Mouse (Mus musculus) heart, embryonic 15.5 days (tissue): Measurements from ENCODE around the gene Crybg3. TPM values are rescaled to one million over a fixed set of nuclear protein-coding genes. Genes with fewer than 3 reads are reported as not detected.
A peak's percentile ranks its signal among the peaks of the same experiment; 100 is the strongest.

Source experiments
- ATAC-seq: fragments of 200-750 bp; cut with Nextera tagmentation; replicated peaks from 2 replicates; pipeline ENCODE4 v1.8.0; 2017; ENCODE audit warnings: low read depth, moderate TSS enrichment; ENCODE audit not compliant: insufficient number of reproducible peaks, insufficient read depth, low FRiP score
- H3K27ac ChIP-seq: fragments of 300-500 bp; sonication (generic); 2 replicates; pipeline ENCODE4 v1.5.1; 2015; ENCODE audit warnings: mild to moderate bottlenecking, inconsistent platforms
- H3K27me3 ChIP-seq: fragments of 300-500 bp; sonication (generic); 2 replicates; pipeline ENCODE4 v1.6.1; 2015; ENCODE audit warnings: inconsistent platforms
- H3K36me3 ChIP-seq: fragments of 300-500 bp; sonication (generic); 2 replicates; pipeline ENCODE4 v1.6.1; 2015; ENCODE audit warnings: mild to moderate bottlenecking, inconsistent platforms
- H3K4me1 ChIP-seq: fragments of 300-500 bp; sonication (generic); replicated peaks from 2 replicates; pipeline ENCODE4 v1.6.1; 2015; ENCODE audit warnings: inconsistent platforms
- H3K4me2 ChIP-seq: fragments of 300-500 bp; sonication (generic); 2 replicates; pipeline ENCODE4 v1.6.1; 2015; ENCODE audit warnings: inconsistent platforms, mild to moderate bottlenecking, moderate library complexity
- H3K4me3 ChIP-seq: fragments of 300-500 bp; sonication (generic); 2 replicates; pipeline ENCODE4 v1.5.1; 2015; ENCODE audit warnings: mild to moderate bottlenecking, inconsistent platforms
- H3K9ac ChIP-seq: fragments of 300-500 bp; sonication (generic); 2 replicates; pipeline ENCODE4 v1.6.1; 2015; ENCODE audit warnings: mild to moderate bottlenecking, inconsistent platforms
- H3K9me3 ChIP-seq: fragments of 300-500 bp; sonication (generic); replicated peaks from 2 replicates; pipeline ENCODE4 v1.6.1; 2016; ENCODE audit warnings: inconsistent platforms
- WGBS: fragments of 180-500 bp; shearing (Covaris S2); methylation state at CpG from one replicate; pipeline ENCODE4 v1.1.7; 2015; ENCODE audit warnings: mixed read lengths; 5-methylcytosine and 5-hydroxymethylcytosine counted together
- polyA plus RNA-seq: library from polyadenylated mRNA; unstranded; fragments of >200 nt; fragmentation: Nextera tagmentation; extraction: Ambion mirVana; gene quantifications from 2 replicates; pipeline ENCODE4 v1.2.1, GENCODE M21; 2015

Crybg3 gene
- 10.6 and 11.3 TPM in 2 replicates for polyA plus RNA-seq

GRCm38 (mm10) chr16:59600311-59601251 lies at the start of gene Crybg3:
Gene Crybg3, minus strand, starts transcription at chr16:59600979.
- ATAC-seq: peak; percentile 97
- H3K9me3 ChIP-seq: no peaks in the 10 kb centered on the region

DNA sequence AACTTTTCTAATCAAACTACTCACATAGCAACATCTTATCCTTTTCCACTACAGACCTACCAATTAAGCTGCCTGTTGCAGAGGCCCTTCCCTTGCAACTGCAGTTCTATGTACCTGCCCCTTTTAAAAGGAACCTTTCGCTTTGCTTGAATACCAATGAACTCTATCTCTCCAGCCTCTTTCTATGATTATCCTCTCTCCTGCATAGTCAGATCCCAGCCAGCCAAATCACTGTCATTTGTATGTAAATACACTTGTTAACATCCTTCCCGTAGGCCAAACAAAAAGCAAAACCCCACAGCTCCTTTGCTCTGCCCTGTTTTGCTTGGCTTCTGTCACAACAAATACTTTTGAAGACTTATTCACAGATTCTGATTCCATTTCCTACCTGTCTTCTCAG lies 43.0 kb upstream of the Crybg3 start:
- Histone ChIP-seq H3K4me2 (no peak overlapping the region), H3K27me3 (peaks cover 4% of the 10 kb centered on the region; the same call in 1 of the 2 replicates), H3K4me1 (no peaks in the 10 kb centered on the region), H3K9ac (no peak overlapping the region), H3K9me3 (no peaks in the 10 kb centered on the region), H3K36me3 (no peaks in the 10 kb centered on the region), H3K27ac (no peak overlapping the region), H3K4me3 (no peak overlapping the region)
- ATAC-seq: no peak
- WGBS: 56% methylated on average over 2 of the region's 2 CpGs

More at GRCm38 (mm10) chr16:59600311-59601251, at the start of gene Crybg3:
- Histone ChIP-seq H3K27me3 (no peaks in the 10 kb centered on the region), H3K27ac (peak within 1 kb of the TSS; percentile 98), H3K4me2 (peak within 1 kb of the TSS; percentile 64), H3K4me1 (peaks cover 24% of the 10 kb centered on the region), H3K4me3 (peak within 1 kb of the TSS; percentile 96), H3K36me3 (no peaks in the 10 kb centered on the region), H3K9ac (peak within 1 kb of the TSS; percentile 97)
- under 1% methylated on average over 82 of the region's 90 CpGs for WGBS

- H3K36me3 ChIP-seq: no peaks in the 10 kb centered on the region
- ATAC-seq: no peak
- peaks cover 4% of the 10 kb centered on the region; the same call in 1 of the 2 replicates for H3K27me3 ChIP-seq
- H3K4me1 ChIP-seq: 0 out of 2 replicates have a peak, but pooled peaks cover 4% of the 10 kb centered on the region
- H3K4me3 ChIP-seq: no peak overlapping the region
- no peak overlapping the region for H3K9ac ChIP-seq
- WGBS: 68% methylated on average over 3 of the region's 3 CpGs
- no peaks in the 10 kb centered on the region for H3K9me3 ChIP-seq
- no peak overlapping the region for H3K27ac ChIP-seq
- peak overlapping the region; percentile 77 for H3K4me2 ChIP-seq
These were observed 39.2 kb upstream of the Crybg3 start for GRCm38 (mm10) chr16:59639985-59640384.

DNA sequence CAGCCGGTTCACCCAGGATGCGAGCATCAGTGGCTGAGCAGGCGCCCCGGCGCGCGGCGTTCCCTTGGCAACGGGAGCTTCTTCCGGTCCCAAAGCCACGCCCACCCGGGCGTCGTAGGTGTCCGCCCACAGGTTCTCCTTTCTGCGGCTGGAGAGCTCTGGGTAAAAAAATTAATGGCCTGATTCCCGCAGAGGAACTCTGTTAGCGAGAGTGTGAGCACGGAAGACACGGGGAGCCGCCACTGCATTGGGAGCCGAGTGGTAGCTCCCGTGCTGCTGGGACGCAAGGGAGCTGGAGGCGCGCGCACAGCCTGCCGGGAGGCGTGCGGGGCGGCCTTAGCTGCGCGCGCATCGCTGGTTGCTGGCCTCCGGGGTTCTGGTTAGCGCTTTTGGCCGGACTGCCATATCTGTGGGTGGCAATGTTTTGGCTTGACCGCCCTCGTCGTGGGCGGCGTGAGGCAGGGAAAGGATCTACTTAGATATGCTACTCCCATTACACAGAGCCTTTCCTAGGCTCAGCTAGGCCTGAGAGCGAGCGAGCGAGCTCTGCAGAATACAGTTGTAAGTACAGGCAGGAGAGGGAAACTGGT lies 38.4 kb upstream of the Crybg3 start, which contains the start of gene Arl6:
Arl6 (minus strand) TSS at position 290 of the 590 bp plus-strand sequence.
- H3K4me2 ChIP-seq: peak within 1 kb of the TSS; percentile 77
- peak within 1 kb of the TSS; percentile 74 for H3K9ac ChIP-seq
- H3K4me1 ChIP-seq: 0 out of 2 replicates have a peak, but pooled peaks cover 4% of the 10 kb centered on the region
- no peaks in the 10 kb centered on the region for H3K9me3 ChIP-seq
- H3K36me3 ChIP-seq: no peaks in the 10 kb centered on the region
- peaks cover 4% of the 10 kb centered on the region; the same call in 1 of the 2 replicates for H3K27me3 ChIP-seq
- ATAC-seq: peak; percentile 99
- H3K4me3 ChIP-seq: peak within 1 kb of the TSS; percentile 77
- peak within 1 kb of the TSS; percentile 99 for H3K27ac ChIP-seq
- under 1% methylated on average over 46 of the region's 46 CpGs for WGBS

- H3K27me3 ChIP-seq: no peaks in the 10 kb centered on the region
- no peak overlapping the region for H3K4me2 ChIP-seq
- H3K9ac ChIP-seq: no peak overlapping the region
- H3K9me3 ChIP-seq: no peaks in the 10 kb centered on the region
- no peak overlapping the region for H3K4me3 ChIP-seq
- H3K4me1 ChIP-seq: 0 out of 2 replicates have a peak, but pooled peaks cover 4% of the 10 kb centered on the region
- no peak overlapping the region for H3K27ac ChIP-seq
- 76% methylated on average over 2 of the region's 2 CpGs for WGBS
- ATAC-seq: no peak
- H3K36me3 ChIP-seq: peaks cover 5% of the 10 kb centered on the region
These were observed 33.8 kb upstream of the Crybg3 start for GRCm38 (mm10) chr16:59634598-59634997.

DNA sequence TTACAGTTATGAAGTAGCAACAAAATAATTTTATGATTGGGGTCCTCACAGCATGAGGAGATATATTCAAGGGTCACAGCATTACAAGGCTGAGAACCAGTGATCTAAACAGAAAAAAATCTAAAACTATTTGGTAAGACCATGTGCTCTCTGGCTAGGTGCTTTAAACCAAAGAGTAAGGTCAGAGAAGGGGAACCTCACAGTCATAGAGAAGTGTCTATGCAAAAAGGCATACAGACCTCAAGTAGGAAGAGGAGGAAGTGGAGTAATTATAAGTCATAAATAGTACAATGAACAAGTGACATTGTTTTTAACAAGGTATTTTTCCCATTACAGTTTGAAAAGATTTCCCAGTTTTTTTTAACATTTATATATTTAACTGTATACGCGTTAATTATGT lies 20.8 kb upstream of the Crybg3 start:
- Histone ChIP-seq H3K27me3 (no peaks in the 10 kb centered on the region), H3K27ac (no peak overlapping the region), H3K9me3 (no peaks in the 10 kb centered on the region), H3K9ac (no peak overlapping the region), H3K4me3 (no peak overlapping the region), H3K4me2 (no peak overlapping the region), H3K36me3 (no peaks in the 10 kb centered on the region), H3K4me1 (0 out of 2 replicates have a peak, but pooled peaks cover 2% of the 10 kb centered on the region)
- no peak for ATAC-seq
- WGBS: 90% methylated on average over 2 of the region's 2 CpGs

DNA sequence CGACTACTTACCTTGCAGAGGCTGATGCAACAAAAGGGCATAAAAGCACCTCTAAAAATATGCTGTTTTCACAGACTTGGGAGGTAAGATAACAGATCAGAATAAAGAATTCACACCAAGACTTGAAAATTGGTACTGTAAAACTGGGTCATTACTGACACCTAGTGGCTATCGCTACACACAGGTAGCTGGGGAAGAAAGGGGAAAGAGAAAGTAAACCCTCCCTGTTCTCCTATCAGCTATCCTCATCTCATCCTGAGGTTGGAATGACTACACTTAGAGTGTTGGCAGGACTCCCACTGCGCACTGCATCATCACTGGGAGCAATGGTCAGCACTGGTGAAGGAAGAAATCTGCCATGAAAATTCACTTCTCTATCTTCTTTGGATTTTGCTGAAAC lies 16.4 kb upstream of the Crybg3 start:
- WGBS: 21% methylated on average over 3 of the region's 3 CpGs

GRCm38 (mm10) chr16:59615675-59616074 lies 14.9 kb upstream of the Crybg3 start:
- H3K4me3 ChIP-seq: no peak overlapping the region
- no peaks in the 10 kb centered on the region for H3K27me3 ChIP-seq
- no peak overlapping the region for H3K4me2 ChIP-seq
- no peak overlapping the region for H3K27ac ChIP-seq
- ATAC-seq: no peak
- H3K9ac ChIP-seq: no peak overlapping the region
- 71% methylated on average over 3 of the region's 3 CpGs for WGBS
- H3K4me1 ChIP-seq: 0 out of 2 replicates have a peak, but pooled peaks cover 2% of the 10 kb centered on the region
- H3K9me3 ChIP-seq: no peaks in the 10 kb centered on the region
- peaks cover 3% of the 10 kb centered on the region; the same call in 1 of the 2 replicates for H3K36me3 ChIP-seq

More for the DNA sequence above, 16.4 kb upstream of the Crybg3 start:
- no peaks in the 10 kb centered on the region for H3K27me3 ChIP-seq
- no peak for ATAC-seq
- H3K27ac ChIP-seq: no peak overlapping the region
- no peak overlapping the region for H3K4me3 ChIP-seq
- 0 out of 2 replicates have a peak, but pooled peaks cover 2% of the 10 kb centered on the region for H3K4me1 ChIP-seq
- H3K9me3 ChIP-seq: no peaks in the 10 kb centered on the region
- no peak overlapping the region for H3K4me2 ChIP-seq
- no peak overlapping the region for H3K9ac ChIP-seq
- H3K36me3 ChIP-seq: no peaks in the 10 kb centered on the region

DNA sequence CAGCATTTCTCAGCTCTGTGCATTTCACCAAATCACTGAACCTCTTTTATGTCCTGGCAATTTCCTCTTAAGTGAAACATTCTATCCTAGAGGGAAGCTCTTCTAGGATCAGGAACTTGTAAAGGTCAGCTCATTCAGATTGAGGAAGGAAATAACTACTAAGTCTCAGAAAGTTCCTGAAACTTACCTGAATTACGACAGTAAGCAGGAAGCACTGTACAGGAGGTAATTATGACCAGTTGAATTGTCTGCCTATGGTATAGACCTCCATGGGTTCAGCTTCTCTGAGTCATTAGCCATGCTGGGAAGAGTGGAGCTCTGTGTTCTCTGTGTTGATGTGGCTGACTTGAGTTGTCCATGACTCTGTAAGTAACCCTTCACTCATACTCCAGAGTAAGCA lies 10.0 kb upstream of the Crybg3 start:
- WGBS: 75% methylated on average over 1 of the region's 1 CpGs
- H3K4me1 ChIP-seq: no peaks in the 10 kb centered on the region
- H3K27ac ChIP-seq: no peak overlapping the region
- H3K9ac ChIP-seq: no peak overlapping the region
- no peaks in the 10 kb centered on the region for H3K9me3 ChIP-seq
- H3K36me3 ChIP-seq: peaks cover 3% of the 10 kb centered on the region; the same call in 1 of the 2 replicates
- no peak overlapping the region for H3K4me3 ChIP-seq
- no peaks in the 10 kb centered on the region for H3K27me3 ChIP-seq
- no peak for ATAC-seq
- no peak overlapping the region for H3K4me2 ChIP-seq

- H3K9ac ChIP-seq: no peak overlapping the region
- WGBS: 76% methylated on average over 15 of the region's 15 CpGs
- H3K4me2 ChIP-seq: no peak overlapping the region
- H3K36me3 ChIP-seq: no peaks in the 10 kb centered on the region
- no peak overlapping the region for H3K4me3 ChIP-seq
- no peaks in the 10 kb centered on the region for H3K27me3 ChIP-seq
- ATAC-seq: no peak
- peaks cover 4% of the 10 kb centered on the region; the same call in 1 of the 2 replicates for H3K4me1 ChIP-seq
- no peak overlapping the region for H3K27ac ChIP-seq
- no peaks in the 10 kb centered on the region for H3K9me3 ChIP-seq
These were observed 3.5 kb upstream of the Crybg3 start for GRCm38 (mm10) chr16:59604078-59604781.
